Mouse (Mus musculus) embryonic facial prominence, embryonic 13.5 days (tissue): ENCODE results near the gene Mthfd1l. TPM values are rescaled to one million over a fixed set of nuclear protein-coding genes. Genes with fewer than 3 reads are reported as not detected.

Source experiments
- ATAC-seq: fragments of 200-750 bp; cut with Nextera tagmentation; 2 replicates; pipeline ENCODE4 v1.8.0; 2017; ENCODE audit warnings: low read depth; ENCODE audit not compliant: insufficient number of reproducible peaks, insufficient read depth, low FRiP score, low TSS enrichment
- H3K27ac ChIP-seq: fragments of 300-500 bp; sonication (generic); 2 replicates; pipeline ENCODE4 v1.5.1; 2015; ENCODE audit warnings: moderate library complexity, mild to moderate bottlenecking, inconsistent platforms
- H3K27me3 ChIP-seq: fragments of 300-500 bp; sonication (generic); 2 replicates; pipeline ENCODE4 v1.6.1; 2015; ENCODE audit warnings: mild to moderate bottlenecking, inconsistent platforms
- H3K36me3 ChIP-seq: fragments of 300-500 bp; sonication (generic); 2 replicates; pipeline ENCODE4 v1.6.1; 2015; ENCODE audit warnings: mild to moderate bottlenecking, inconsistent platforms
- H3K4me1 ChIP-seq: fragments of 300-500 bp; sonication (generic); 2 replicates; pipeline ENCODE4 v1.6.1; 2015; ENCODE audit warnings: inconsistent platforms
- H3K4me2 ChIP-seq: fragments of 300-500 bp; sonication (generic); 2 replicates; pipeline ENCODE4 v1.6.1; 2015; ENCODE audit warnings: moderate library complexity, mild to moderate bottlenecking, inconsistent platforms
- H3K4me3 ChIP-seq: fragments of 300-500 bp; sonication (generic); 2 replicates; pipeline ENCODE4 v1.5.1; 2015; ENCODE audit warnings: mild to moderate bottlenecking, inconsistent platforms
- H3K9ac ChIP-seq: fragments of 300-500 bp; sonication (generic); 2 replicates; pipeline ENCODE4 v1.6.1; 2015; ENCODE audit warnings: mild to moderate bottlenecking, inconsistent platforms
- H3K9me3 ChIP-seq: fragments of 300-500 bp; sonication (generic); 2 replicates; pipeline ENCODE4 v1.6.1; 2016; ENCODE audit warnings: inconsistent platforms
- WGBS: fragments of 180-500 bp; shearing (Covaris S2); methylation state at CpG from one replicate; pipeline ENCODE4 v1.1.7; 2015; ENCODE audit warnings: mixed read lengths; 5-methylcytosine and 5-hydroxymethylcytosine counted together
- polyA plus RNA-seq: library from polyadenylated mRNA; unstranded; fragments of >200 nt; fragmentation: Nextera tagmentation; extraction: Ambion mirVana; gene quantifications from 2 replicates; pipeline ENCODE4 v1.2.1, GENCODE M21; 2015

Mthfd1l gene
- polyA plus RNA-seq, 1 experiment from 2014 or later: 11.0 TPM

GRCm38 (mm10) chr10:4128411-4128810 is 155.5 kb downstream of the Mthfd1l start:
- no peak for ATAC-seq
- H3K36me3 ChIP-seq: no peaks in the 10 kb centered on the region

DNA sequence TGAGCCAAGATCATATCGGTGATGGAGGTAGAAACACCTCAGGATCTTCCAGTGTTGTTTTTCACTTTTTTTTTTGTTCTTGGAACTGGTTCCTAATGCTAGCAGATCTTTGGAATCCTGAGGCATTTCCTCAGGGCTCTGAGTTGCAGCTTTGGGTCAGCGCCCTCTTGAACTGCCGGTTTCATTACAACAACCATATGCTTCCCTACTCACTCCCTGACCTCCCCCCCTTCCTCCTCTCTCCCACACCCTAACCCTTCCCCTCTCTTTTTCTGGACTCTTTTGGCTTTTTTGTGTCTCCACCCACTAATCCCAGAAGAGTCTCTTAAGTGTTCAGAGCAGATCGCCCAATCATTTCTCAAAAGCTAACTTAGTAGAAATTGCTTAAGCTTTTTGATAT is 156.0 kb downstream of the Mthfd1l start:
- no peak for ATAC-seq
- Histone ChIP-seq H3K4me3 (no peak overlapping the region), H3K9me3 (no peaks in the 10 kb centered on the region), H3K36me3 (no peaks in the 10 kb centered on the region), H3K4me1 (peaks cover 27% of the 10 kb centered on the region), H3K9ac (no peak overlapping the region), H3K27ac (no peak overlapping the region), H3K27me3 (no peaks in the 10 kb centered on the region), H3K4me2 (no peak overlapping the region)
- 43% methylated on average over 4 of the region's 4 CpGs for WGBS

More at GRCm38 (mm10) chr10:4128411-4128810, 155.5 kb downstream of the Mthfd1l start:
- peaks cover 27% of the 10 kb centered on the region for H3K4me1 ChIP-seq
- no peak overlapping the region for H3K9ac ChIP-seq
- H3K9me3 ChIP-seq: no peaks in the 10 kb centered on the region
- 72% methylated on average over 10 of the region's 10 CpGs for WGBS
- no peaks in the 10 kb centered on the region for H3K27me3 ChIP-seq
- no peak overlapping the region for H3K4me3 ChIP-seq
- H3K4me2 ChIP-seq: no peak overlapping the region
- no peak overlapping the region for H3K27ac ChIP-seq

DNA sequence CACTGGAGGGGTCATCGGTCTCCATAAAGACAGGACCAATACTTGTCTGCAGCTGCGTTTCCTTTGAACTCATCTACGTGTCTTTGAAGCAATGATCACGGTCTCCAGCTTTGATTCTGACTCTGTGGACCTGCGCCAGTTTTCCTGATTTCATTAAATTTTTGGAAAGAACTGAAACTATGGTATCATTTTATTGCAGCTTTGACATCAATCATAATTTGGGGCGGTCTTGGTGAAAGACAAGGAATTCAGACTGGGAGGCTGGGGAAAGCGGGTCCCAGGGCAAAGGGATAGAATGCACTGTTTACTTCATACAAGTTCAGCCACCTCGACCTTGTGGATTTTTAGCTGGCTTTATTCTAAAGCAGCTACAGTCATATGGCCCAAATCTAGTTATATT is 156.5 kb downstream of the Mthfd1l start:
- H3K9me3 ChIP-seq: no peaks in the 10 kb centered on the region
- ATAC-seq: no peak
- peaks cover 27% of the 10 kb centered on the region for H3K4me1 ChIP-seq
- no peaks in the 10 kb centered on the region for H3K27me3 ChIP-seq
- 68% methylated on average over 8 of the region's 8 CpGs for WGBS
- no peaks in the 10 kb centered on the region for H3K36me3 ChIP-seq
- no peak overlapping the region for H3K9ac ChIP-seq
- H3K4me3 ChIP-seq: no peak overlapping the region
- no peak overlapping the region for H3K4me2 ChIP-seq
- no peak overlapping the region for H3K27ac ChIP-seq

- H3K9me3 ChIP-seq: no peaks in the 10 kb centered on the region
- peaks cover 23% of the 10 kb centered on the region for H3K4me1 ChIP-seq
- no peak overlapping the region for H3K9ac ChIP-seq
- H3K4me2 ChIP-seq: no peak overlapping the region
- H3K36me3 ChIP-seq: no peaks in the 10 kb centered on the region
- H3K27me3 ChIP-seq: no peaks in the 10 kb centered on the region
- no peak for ATAC-seq
- no peak overlapping the region for H3K27ac ChIP-seq
- no peak overlapping the region for H3K4me3 ChIP-seq
- WGBS: 89% methylated on average over 11 of the region's 11 CpGs
Observed at GRCm38 (mm10) chr10:4130034-4130607, 157.2 kb downstream of the Mthfd1l start.

- Histone ChIP-seq H3K4me2 (no peak overlapping the region), H3K4me1 (peaks cover 15% of the 10 kb centered on the region; the same call in 1 of the 2 replicates), H3K9me3 (no peaks in the 10 kb centered on the region), H3K27ac (no peak overlapping the region), H3K27me3 (no peaks in the 10 kb centered on the region), H3K36me3 (no peaks in the 10 kb centered on the region), H3K9ac (no peak overlapping the region), H3K4me3 (no peak overlapping the region)
- ATAC-seq: no peak
- WGBS: 50% methylated on average over 7 of the region's 7 CpGs
Observed at GRCm38 (mm10) chr10:4132735-4133134, 159.8 kb downstream of the Mthfd1l start.

- H3K9ac ChIP-seq: no peak overlapping the region
- no peak overlapping the region for H3K4me3 ChIP-seq
- no peaks in the 10 kb centered on the region for H3K27me3 ChIP-seq
- no peak overlapping the region for H3K4me2 ChIP-seq
- H3K9me3 ChIP-seq: no peaks in the 10 kb centered on the region
- no peak overlapping the region for H3K27ac ChIP-seq
- WGBS: 87% methylated on average over 5 of the region's 5 CpGs
- no peaks in the 10 kb centered on the region for H3K36me3 ChIP-seq
- no peak for ATAC-seq
- peaks cover 5% of the 10 kb centered on the region; the same call in 1 of the 2 replicates for H3K4me1 ChIP-seq
Observed at GRCm38 (mm10) chr10:4135100-4135764, 162.3 kb downstream of the Mthfd1l start.

- no peaks in the 10 kb centered on the region for H3K9me3 ChIP-seq
Observed at GRCm38 (mm10) chr10:4139531-4139930, 166.6 kb downstream of the Mthfd1l start.

GRCm38 (mm10) chr10:4141689-4142088 is 168.8 kb downstream of the Mthfd1l start:
- no peaks in the 10 kb centered on the region for H3K27me3 ChIP-seq
- H3K4me2 ChIP-seq: no peak overlapping the region
- H3K9me3 ChIP-seq: no peaks in the 10 kb centered on the region
- H3K9ac ChIP-seq: no peak overlapping the region
- no peak overlapping the region for H3K4me3 ChIP-seq
- H3K27ac ChIP-seq: no peak overlapping the region
- ATAC-seq: no peak
- H3K4me1 ChIP-seq: no peaks in the 10 kb centered on the region
- WGBS: 63% methylated on average over 7 of the region's 7 CpGs
- H3K36me3 ChIP-seq: no peaks in the 10 kb centered on the region

More at GRCm38 (mm10) chr10:4139531-4139930, 166.6 kb downstream of the Mthfd1l start:
- no peak for ATAC-seq
- Histone ChIP-seq H3K4me2 (no peak overlapping the region), H3K9ac (no peak overlapping the region), H3K27me3 (no peaks in the 10 kb centered on the region), H3K4me1 (no peaks in the 10 kb centered on the region), H3K36me3 (no peaks in the 10 kb centered on the region), H3K27ac (no peak overlapping the region), H3K4me3 (no peak overlapping the region)
- WGBS: 52% methylated on average over 3 of the region's 3 CpGs

GRCm38 (mm10) chr10:4142816-4143215 is 169.9 kb downstream of the Mthfd1l start:
- Histone ChIP-seq H3K9me3 (no peaks in the 10 kb centered on the region), H3K27ac (no peak overlapping the region), H3K4me2 (no peak overlapping the region), H3K27me3 (no peaks in the 10 kb centered on the region), H3K4me3 (no peak overlapping the region), H3K36me3 (no peaks in the 10 kb centered on the region), H3K4me1 (no peaks in the 10 kb centered on the region), H3K9ac (no peak overlapping the region)
- no peak for ATAC-seq
- 79% methylated on average over 10 of the region's 10 CpGs for WGBS

DNA sequence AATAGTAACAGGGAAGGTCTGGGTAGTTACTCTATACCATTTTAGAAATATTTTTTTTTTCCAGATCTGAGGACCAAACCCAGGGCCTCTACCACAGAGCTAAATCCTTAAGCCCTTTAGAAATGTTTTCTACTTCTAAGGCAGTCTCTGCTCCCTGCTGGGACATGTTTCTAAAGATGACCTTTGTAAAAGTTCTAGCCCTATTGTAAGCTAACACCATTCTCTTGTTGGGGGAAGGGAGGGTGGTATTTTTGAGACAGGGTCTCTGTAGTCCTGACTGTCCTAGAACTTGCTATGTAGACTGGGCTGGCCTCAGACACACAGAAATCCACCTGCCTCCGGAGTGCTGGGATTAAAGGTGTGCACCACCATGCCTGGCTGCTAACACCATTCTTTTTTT is 170.5 kb downstream of the Mthfd1l start:
- Histone ChIP-seq H3K27ac (no peak overlapping the region), H3K36me3 (no peaks in the 10 kb centered on the region), H3K9ac (no peak overlapping the region), H3K4me2 (no peak overlapping the region), H3K4me1 (no peaks in the 10 kb centered on the region), H3K9me3 (no peaks in the 10 kb centered on the region), H3K4me3 (no peak overlapping the region), H3K27me3 (no peaks in the 10 kb centered on the region)
- WGBS: 73% methylated on average over 1 of the region's 1 CpGs
- no peak for ATAC-seq

DNA sequence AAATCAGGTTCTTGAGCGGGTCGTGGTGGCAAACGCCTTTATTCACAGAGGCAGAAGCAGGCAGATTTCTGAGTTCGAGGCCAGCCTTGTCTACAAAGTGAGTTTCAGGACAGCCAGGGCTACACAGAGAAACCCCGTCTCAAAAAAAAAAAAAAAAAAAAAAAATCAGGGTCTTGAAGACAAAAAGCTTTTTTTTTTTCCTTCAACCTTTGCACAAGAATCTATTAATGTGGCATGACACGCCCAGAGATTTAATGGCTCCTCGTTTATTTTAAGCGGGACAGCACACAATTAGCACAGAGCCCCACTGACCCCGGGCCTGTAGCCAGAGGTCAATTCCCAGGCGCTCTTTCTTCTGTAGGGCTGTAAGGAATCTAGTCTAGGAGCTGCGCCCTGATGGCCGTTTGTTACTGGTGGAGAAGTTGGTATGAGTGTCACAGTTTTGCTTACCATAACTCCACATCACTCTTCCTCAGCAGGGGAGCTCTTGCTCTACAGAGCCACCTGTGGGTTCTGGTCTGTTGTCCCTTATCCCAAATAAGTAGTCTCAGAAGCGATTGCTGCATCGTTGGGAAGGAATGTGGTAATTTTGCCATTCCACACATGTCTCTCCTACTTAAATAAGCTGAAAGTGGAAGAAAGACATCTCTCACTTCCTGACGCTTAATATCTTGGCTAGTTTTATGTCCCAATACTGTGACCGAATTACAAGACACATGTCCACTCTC is 172.3 kb downstream of the Mthfd1l start:
- Histone ChIP-seq H3K4me3 (no peak overlapping the region), H3K27me3 (no peaks in the 10 kb centered on the region), H3K4me2 (no peak overlapping the region), H3K27ac (no peak overlapping the region), H3K4me1 (no peaks in the 10 kb centered on the region), H3K36me3 (no peaks in the 10 kb centered on the region), H3K9ac (no peak overlapping the region), H3K9me3 (no peaks in the 10 kb centered on the region)
- WGBS: 66% methylated on average over 16 of the region's 16 CpGs
- ATAC-seq: no peak

DNA sequence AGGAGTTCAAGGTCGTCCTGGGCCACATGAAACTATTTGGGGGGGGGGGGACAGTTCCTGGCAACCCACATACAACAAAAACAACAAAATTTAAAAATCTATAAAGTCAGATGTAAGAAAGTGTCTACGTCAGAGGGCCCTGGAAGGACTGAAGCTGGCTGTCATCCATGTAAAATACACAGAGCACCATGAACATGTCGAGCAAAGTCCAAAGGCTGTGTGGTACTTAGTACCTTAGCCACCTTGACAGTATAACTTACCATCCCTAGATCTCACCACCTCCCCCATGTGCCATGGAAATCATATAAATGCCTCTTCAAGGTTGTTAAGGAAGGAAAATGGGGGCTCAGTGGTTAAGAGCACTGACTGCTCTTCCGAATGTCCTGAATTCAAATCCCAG is 174.0 kb downstream of the Mthfd1l start:
- ATAC-seq: no peak
- no peak overlapping the region for H3K4me2 ChIP-seq
- H3K27me3 ChIP-seq: no peaks in the 10 kb centered on the region
- H3K4me3 ChIP-seq: no peak overlapping the region
- no peaks in the 10 kb centered on the region for H3K9me3 ChIP-seq
- no peaks in the 10 kb centered on the region for H3K36me3 ChIP-seq
- WGBS: 89% methylated on average over 4 of the region's 4 CpGs
- no peak overlapping the region for H3K9ac ChIP-seq
- H3K4me1 ChIP-seq: no peaks in the 10 kb centered on the region
- H3K27ac ChIP-seq: no peak overlapping the region
